Mouse (Mus musculus): ENCODE data around the gene Mllt3.
A peak's percentile ranks its signal among the peaks of the same experiment; 100 is the strongest.

- TF ChIP-seq EP300 (IDR thresholded peaks at IDR 0.05; ENCODE audit: low read depth) (no peak), CTCF (IDR thresholded peaks at IDR 0.05; ENCODE audit: low read depth) (peak; percentile 77)
These were observed 2.2 kb upstream of the Mllt3 start for GRCm38 (mm10) chr4:88035361-88035760.
